Mouse (Mus musculus) liver, embryonic 14.5 days (tissue): Measurements from ENCODE around the gene Ccser1. TPM values are rescaled to one million over a fixed set of nuclear protein-coding genes. Genes with fewer than 3 reads are reported as not detected.

ENCODE experiments used
- ATAC-seq: fragments of 200-750 bp; cut with Nextera tagmentation; 2 replicates; pipeline ENCODE4 v1.8.0; 2017; ENCODE audit warnings: moderate number of reproducible peaks, mild to moderate bottlenecking, moderate library complexity; ENCODE audit not compliant: insufficient read depth
- DNase-seq, 3 experiments: peaks; one replicate each; pipeline ENCODE4 v3.0.0-alpha.2; 2012 to 2013; ENCODE audit warnings: low read depth in 3 of 3, low spot score in 3 of 3
- H3K27ac ChIP-seq: fragments of 300-500 bp; sonication (generic); 2 replicates; pipeline ENCODE4 v1.5.1; 2014; ENCODE audit warnings: moderate library complexity, mild to moderate bottlenecking, control low read depth, inconsistent platforms
- H3K27me3 ChIP-seq: fragments of 300-500 bp; sonication (generic); 2 replicates; pipeline ENCODE4 v1.6.1; 2014; ENCODE audit warnings: mild to moderate bottlenecking, low read length, moderate library complexity; ENCODE audit not compliant: control insufficient read depth, insufficient read depth
- H3K36me3 ChIP-seq: fragments of 300-500 bp; sonication (generic); replicated peaks from 2 replicates; pipeline ENCODE4 v1.6.1; 2014; ENCODE audit warnings: low read depth; ENCODE audit not compliant: control insufficient read depth, insufficient read depth
- H3K4me1 ChIP-seq, 2 experiments: fragments of 200-500 bp in 1 of 2; fragments of 300-500 bp in 1 of 2; sonication (generic) in 1 of 2; replicated peaks; 2 replicates each; pipeline ENCODE4 v1.6.1; 2012 to 2014; ENCODE audit warnings: antibody characterized with exemption in 1 of 2, inconsistent platforms in 1 of 2, low read length in 1 of 2; ENCODE audit not compliant: control insufficient read depth in 2 of 2, insufficient read depth in 2 of 2
- H3K4me2 ChIP-seq: fragments of 300-500 bp; sonication (generic); 2 replicates; pipeline ENCODE4 v1.6.1; 2014; ENCODE audit warnings: low read depth, mild to moderate bottlenecking, control low read depth, moderate library complexity
- H3K4me3 ChIP-seq, 2 experiments: fragments of 200-500 bp in 1 of 2; fragments of 300-500 bp in 1 of 2; sonication (generic) in 1 of 2; 2 replicates each; pipeline ENCODE4 v1.5.1; 2012 to 2014; ENCODE audit warnings: low read depth in 2 of 2, low read length in 2 of 2, mild to moderate bottlenecking in 2 of 2, control low read depth in 1 of 2, inconsistent platforms in 1 of 2, moderate library complexity in 1 of 2; ENCODE audit not compliant: insufficient read depth in 1 of 2
- H3K9ac ChIP-seq: fragments of 300-500 bp; sonication (generic); replicated peaks from 2 replicates; pipeline ENCODE4 v1.6.1; 2014; ENCODE audit warnings: mild to moderate bottlenecking, control low read depth, moderate library complexity
- H3K9me3 ChIP-seq: fragments of 300-500 bp; sonication (generic); 2 replicates; pipeline ENCODE4 v1.6.1; 2016; ENCODE audit warnings: low read length, mixed read lengths; ENCODE audit not compliant: control insufficient read depth
- CTCF ChIP-seq: IDR thresholded peaks from 2 replicates; pipeline ENCODE4 v1.5.1; 2016; ENCODE audit warnings: antibody characterized with exemption, low read depth, control low read depth
- EP300 ChIP-seq: IDR thresholded peaks from 2 replicates; pipeline ENCODE4 v1.6.1; 2016; ENCODE audit warnings: antibody characterized with exemption, low read depth
- WGBS: fragments of 180-500 bp; shearing (Covaris S2); extraction: QIAGEN DNeasy Blood & Tissue Kit; methylation state at CpG from one replicate; pipeline ENCODE4 v1.1.7; 2014; ENCODE audit not compliant: insufficient replicate concordance; 5-methylcytosine and 5-hydroxymethylcytosine counted together
- polyA plus RNA-seq, 2 experiments: library from polyadenylated mRNA; depleted of rRNA in 1 of 2; stranded (reverse) in 1 of 2; unstranded in 1 of 2; fragments of >200 nt; fragmentation: Nextera tagmentation in 1 of 2; extraction: Ambion mirVana in 1 of 2; gene quantifications; 2 replicates each; pipeline versions ENCODE4 v1.2.1 to v1.2.3; 2012 to 2014

Gene Ccser1
- polyA plus RNA-seq, 2 experiments = 0.09 TPM

DNA sequence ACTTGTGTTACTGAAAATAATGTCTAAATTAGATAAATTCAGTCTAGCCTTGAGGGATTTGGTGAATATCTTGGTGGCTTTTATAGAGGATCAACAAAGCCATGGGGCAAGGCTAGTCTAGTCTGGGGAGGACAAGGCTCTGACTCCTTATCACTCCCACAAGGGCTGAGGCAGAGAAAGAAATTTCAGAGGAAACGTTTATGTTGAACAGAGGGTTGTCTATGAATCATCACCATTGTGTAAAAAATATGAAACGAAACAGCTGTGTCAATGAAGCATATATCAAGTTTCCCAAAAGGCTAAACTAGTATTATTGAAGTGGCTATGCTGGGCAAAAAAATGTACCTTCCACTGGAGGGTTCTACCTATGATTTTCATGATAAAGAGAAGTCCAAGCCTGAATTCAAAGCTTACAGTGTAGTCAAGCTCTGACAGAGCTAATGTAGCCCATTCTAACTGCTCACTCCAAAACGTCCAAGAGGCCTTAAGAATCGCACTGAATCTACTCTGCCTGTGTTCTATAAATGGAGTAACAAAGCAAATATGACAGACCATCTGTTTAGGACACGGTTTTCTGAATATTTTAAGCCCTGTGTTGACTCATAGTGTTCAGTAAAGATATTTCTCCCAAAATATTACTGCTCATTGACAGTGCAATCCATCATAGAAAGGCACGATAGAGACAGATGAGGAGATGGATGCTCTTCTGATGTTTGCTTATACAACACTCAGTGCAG is 1121.6 kb downstream of the Ccser1 start:
- Histone ChIP-seq H3K27ac (no peak overlapping the region), H3K4me1 (no peaks in the 10 kb centered on the region), H3K9me3 (no peaks in the 10 kb centered on the region), H3K36me3 (no peaks in the 10 kb centered on the region), H3K4me2 (no peak overlapping the region), H3K4me3 (no peak overlapping the region), H3K9ac (no peak overlapping the region), H3K27me3 (no peaks in the 10 kb centered on the region)
- no peak for DNase-seq
- WGBS = 45% methylated on average over 6 of the region's 6 CpGs
- TF ChIP-seq EP300 = no peak
- TF ChIP-seq CTCF = no peak
- no peak for ATAC-seq

- no peak for DNase-seq
- Histone ChIP-seq H3K4me3 (no peak overlapping the region), H3K4me2 (no peak overlapping the region), H3K9ac (no peak overlapping the region), H3K4me1 (no peaks in the 10 kb centered on the region), H3K9me3 (no peaks in the 10 kb centered on the region), H3K27me3 (no peaks in the 10 kb centered on the region), H3K27ac (no peak overlapping the region), H3K36me3 (no peaks in the 10 kb centered on the region)
- ATAC-seq = no peak
- 64% methylated on average over 3 of the region's 3 CpGs for whole genome bisulfite sequencing
- TF ChIP-seq EP300 (no peak), CTCF (no peak)
These were observed 1138.5 kb downstream of the Ccser1 start for GRCm38 (mm10) chr6:62318627-62319026.

GRCm38 (mm10) chr6:62340319-62340718 is 1160.2 kb downstream of the Ccser1 start:
- H3K9me3 ChIP-seq = no peaks in the 10 kb centered on the region
- no peak overlapping the region for H3K9ac ChIP-seq
- no peak for TF ChIP-seq EP300
- no peak for TF ChIP-seq CTCF
- 33% methylated on average over 3 of the region's 3 CpGs for WGBS
- no peaks in the 10 kb centered on the region for H3K36me3 ChIP-seq
- no peak for ATAC-seq
- H3K27ac ChIP-seq = no peak overlapping the region
- no peaks in the 10 kb centered on the region for H3K4me1 ChIP-seq
- H3K27me3 ChIP-seq = no peaks in the 10 kb centered on the region
- DNase-seq = no peak
- no peak overlapping the region for H3K4me2 ChIP-seq
- H3K4me3 ChIP-seq = no peak overlapping the region

DNA sequence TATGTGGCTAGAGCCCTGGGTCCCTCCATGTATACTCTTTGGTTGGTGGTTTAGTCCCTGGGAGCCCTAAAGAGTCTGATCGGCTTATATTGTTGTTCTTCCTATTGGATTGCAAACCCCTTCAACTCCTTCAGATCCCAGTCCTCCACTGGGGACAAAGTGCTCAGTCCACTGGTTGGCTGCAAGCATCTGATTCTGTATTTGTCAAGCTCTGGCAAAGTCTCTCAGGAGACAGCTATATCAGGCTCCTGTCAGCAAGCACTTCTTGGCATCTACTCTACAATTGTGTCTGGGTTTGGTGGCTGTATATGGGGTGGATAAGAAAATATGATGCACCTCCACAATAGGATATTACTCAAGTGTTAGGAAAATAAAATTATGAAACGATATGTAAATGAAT is 1187.7 kb downstream of the Ccser1 start:
- no peak for DNase-seq
- H3K27me3 ChIP-seq = no peaks in the 10 kb centered on the region
- WGBS = 50% methylated on average over 2 of the region's 2 CpGs

More for the DNA sequence above, 1187.7 kb downstream of the Ccser1 start:
- H3K4me3 ChIP-seq = no peak overlapping the region
- no peak for ATAC-seq
- no peaks in the 10 kb centered on the region for H3K4me1 ChIP-seq
- H3K9me3 ChIP-seq = no peaks in the 10 kb centered on the region
- no peak overlapping the region for H3K9ac ChIP-seq
- H3K4me2 ChIP-seq = no peak overlapping the region
- no peaks in the 10 kb centered on the region for H3K36me3 ChIP-seq
- TF ChIP-seq CTCF = no peak
- TF ChIP-seq EP300 = no peak
- H3K27ac ChIP-seq = no peak overlapping the region
